In genomic region chr13:38527797-38528650, GRCm38 (mm10) we compare ENCODE assay signal across 8 mouse cellular contexts. TPM values are rescaled to one million over a fixed set of nuclear protein-coding genes. Genes with fewer than 3 reads are reported as not detected.
DNase-seq lines count a peak whose midpoint lies in the region; ATAC-seq and TF ChIP-seq lines count a peak whose summit lies in the region.

No protein-coding gene starts in this region.

- 0 out of 2 replicates have a peak, but pooled peaks have one; percentile 37 for TF ChIP-seq EP300 in lung, postnatal 0 days (IDR thresholded peaks at IDR 0.05)

- H3K4me3 ChIP-seq in hindbrain, embryonic 10.5 days: peak overlapping the region; percentile 90
- H3K4me3 ChIP-seq in lung, postnatal 0 days (ENCODE audit: low read depth, low read length): peak overlapping the region; percentile 80

- peak; percentile 44 for DNase-seq in MEL-GATA-1-ER (ENCODE audit: extremely low read depth, low read depth)
- peak; percentile 84 for DNase-seq in cerebellum, adult 8-10 months
- peak; percentile 86 for DNase-seq in hindbrain, embryonic 10.5 days (ENCODE audit: low spot score)
- peak; percentile 67 for DNase-seq in layer of hippocampus, adult 9-11 months
- peak; percentile 90 for DNase-seq in lung, postnatal 0 days (ENCODE audit: low spot score)
- DNase-seq in ovary, postnatal 10 days (ENCODE audit: low spot score): peak; percentile 81
- DNase-seq in thymus, postnatal 0 days (ENCODE audit: low spot score): peak; percentile 89

- H3K27ac ChIP-seq in hindbrain, embryonic 10.5 days: peak overlapping the region; percentile 93
- H3K27ac ChIP-seq in lung, postnatal 0 days (ENCODE audit: low read length): peak overlapping the region; percentile 96

- peaks cover 13% of the 10 kb centered on the region for H3K36me3 ChIP-seq in hindbrain, embryonic 10.5 days
- H3K36me3 ChIP-seq in lung, postnatal 0 days (ENCODE audit: insufficient read depth, low read length): no peaks in the 10 kb centered on the region

- H3K4me2 ChIP-seq in lung, postnatal 0 days (replicated peaks; ENCODE audit: low read depth, low read length): peak overlapping the region; percentile 97

- peak; percentile 85 for ATAC-seq in frontal cortex, adult (ENCODE audit: low TSS enrichment)
- peak; percentile 92 for ATAC-seq in lung, postnatal 0 days

- no peaks in the 10 kb centered on the region for H3K27me3 ChIP-seq in hindbrain, embryonic 10.5 days (ENCODE audit: insufficient read depth, poor library complexity, severe bottlenecking)
- H3K27me3 ChIP-seq in lung, postnatal 0 days (replicated peaks; ENCODE audit: insufficient read depth, low read length): no peaks in the 10 kb centered on the region

- no peaks in the 10 kb centered on the region for H3K9me3 ChIP-seq in hindbrain, embryonic 10.5 days
- no peaks in the 10 kb centered on the region for H3K9me3 ChIP-seq in lung, postnatal 0 days (ENCODE audit: low read length)

- H3K9ac ChIP-seq in lung, postnatal 0 days (replicated peaks; ENCODE audit: low read depth): peak overlapping the region; percentile 86

- no peak for TF ChIP-seq CTCF in lung, postnatal 0 days (IDR thresholded peaks at IDR 0.05)

- peaks cover 32% of the 10 kb centered on the region for H3K4me1 ChIP-seq in hindbrain, embryonic 10.5 days (replicated peaks)
- H3K4me1 ChIP-seq in lung, postnatal 0 days (ENCODE audit: insufficient read depth, low read depth, low read length): peaks cover 28% of the 10 kb centered on the region

- WGBS in hindbrain, embryonic 10.5 days: under 1% methylated on average over 87 of the region's 87 CpGs
- WGBS in lung, postnatal 0 days: 2% methylated on average over 69 of the region's 87 CpGs

RNA-seq across cellular contexts. Expression of gene Txndc5, which starts 0.6 kb away (rescaled TPM):
- 141 and 159 TPM in 2 replicates for polyA plus RNA-seq in hindbrain, embryonic 10.5 days (2016; fragmentation: Nextera tagmentation; extraction: Ambion mirVana)
- 145 and 151 TPM in 2 replicates for polyA plus RNA-seq in lung, postnatal 0 days (2015; fragmentation: Nextera tagmentation; extraction: Ambion mirVana)
- 53.4 and 53.7 TPM in 2 replicates for polyA plus RNA-seq in thymus, postnatal 0 days (2015; fragmentation: Nextera tagmentation; extraction: Ambion mirVana)

Comparison
In these comparisons a context has a peak if more than half of its experiments do, and no peak if none do; other contexts are left out.
1. Peak in every context shown above with its lines: DNase-seq, ATAC-seq, H3K4me3 ChIP-seq and H3K27ac ChIP-seq.